Mouse (Mus musculus) forebrain, embryonic 14.5 days (tissue): ENCODE data around the gene Slc7a5. TPM values are rescaled to one million over a fixed set of nuclear protein-coding genes. Genes with fewer than 3 reads are reported as not detected.

ENCODE experiments used
- ATAC-seq: fragments of 200-750 bp; cut with Nextera tagmentation; 2 replicates; pipeline ENCODE4 v1.8.0; 2017; ENCODE audit warnings: mild to moderate bottlenecking, moderate library complexity
- DNase-seq: peaks from one replicate; pipeline ENCODE4 v3.0.0-alpha.2; 2015; ENCODE audit warnings: low spot score
- H3K27ac ChIP-seq: fragments of 300-500 bp; sonication (generic); 2 replicates; pipeline ENCODE4 v1.5.1; 2014; ENCODE audit warnings: low read depth, mild to moderate bottlenecking, control low read depth, low read length, moderate library complexity
- H3K27me3 ChIP-seq: fragments of 300-500 bp; sonication (generic); replicated peaks from 2 replicates; pipeline ENCODE4 v1.6.1; 2014; ENCODE audit warnings: low read length, control low read depth, mixed read lengths; ENCODE audit not compliant: control insufficient read depth, insufficient read depth
- H3K36me3 ChIP-seq: fragments of 300-500 bp; sonication (generic); 2 replicates; pipeline ENCODE4 v1.6.1; 2014; ENCODE audit warnings: low read length, control low read depth; ENCODE audit not compliant: control insufficient read depth, insufficient read depth
- H3K4me1 ChIP-seq: fragments of 300-500 bp; sonication (generic); 2 replicates; pipeline ENCODE4 v1.6.1; 2014; ENCODE audit warnings: antibody characterized with exemption, low read length, control low read depth; ENCODE audit not compliant: control insufficient read depth, insufficient read depth
- H3K4me2 ChIP-seq: fragments of 300-500 bp; sonication (generic); 2 replicates; pipeline ENCODE4 v1.6.1; 2014; ENCODE audit warnings: mild to moderate bottlenecking, control low read depth, low read length
- H3K4me3 ChIP-seq: fragments of 300-500 bp; sonication (generic); 2 replicates; pipeline ENCODE4 v1.5.1; 2014; ENCODE audit warnings: low read depth, low read length, control low read depth
- H3K9ac ChIP-seq: fragments of 300-500 bp; sonication (generic); 2 replicates; pipeline ENCODE4 v1.6.1; 2014; ENCODE audit warnings: mild to moderate bottlenecking, low read length, control low read depth, moderate library complexity
- H3K9me3 ChIP-seq: fragments of 300-500 bp; sonication (generic); replicated peaks from 2 replicates; pipeline ENCODE4 v1.6.1; 2016; ENCODE audit warnings: low read length, control low read depth, mixed read lengths; ENCODE audit not compliant: control insufficient read depth
- WGBS: fragments of 180-500 bp; shearing (Covaris S2); extraction: QIAGEN DNeasy Blood & Tissue Kit; methylation state at CpG from one replicate; pipeline ENCODE4 v1.1.7; 2014; 5-methylcytosine and 5-hydroxymethylcytosine counted together
- polyA plus RNA-seq: library from polyadenylated mRNA; unstranded; fragments of >200 nt; fragmentation: Nextera tagmentation; extraction: Ambion mirVana; gene quantifications from 2 replicates; pipeline ENCODE4 v1.2.1, GENCODE M21; 2014

Slc7a5 gene
- polyA plus RNA-seq, 1 experiment from 2014 or later = 37.9 TPM

DNA sequence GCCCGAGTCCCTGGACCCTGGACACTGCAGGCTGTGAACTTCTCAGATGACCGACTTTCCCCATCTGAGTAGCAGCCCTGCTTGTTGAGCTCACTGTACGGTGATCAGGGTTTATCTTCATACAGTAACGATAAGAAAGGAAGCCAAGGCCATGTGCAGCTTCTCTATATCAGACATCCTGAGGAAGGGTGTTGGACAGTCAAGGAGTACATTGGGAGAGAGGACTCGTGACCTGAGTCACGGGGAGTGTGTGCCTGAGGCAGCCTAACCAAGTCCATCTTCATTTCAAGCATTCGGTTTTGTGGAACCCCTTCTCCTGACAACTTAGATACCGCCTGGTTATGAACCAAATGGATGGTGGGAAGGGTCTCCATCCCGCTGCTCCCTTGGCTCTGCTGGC is 32.0 kb downstream of the Slc7a5 start:
- Histone ChIP-seq H3K9me3 (no peaks in the 10 kb centered on the region), H3K36me3 (no peaks in the 10 kb centered on the region), H3K27ac (no peak overlapping the region), H3K4me3 (no peak overlapping the region), H3K4me2 (no peak overlapping the region), H3K27me3 (no peaks in the 10 kb centered on the region), H3K9ac (no peak overlapping the region), H3K4me1 (no peaks in the 10 kb centered on the region; the same call in 1 of the 2 replicates)
- WGBS = 90% methylated on average over 9 of the region's 9 CpGs
- DNase-seq (no peak), ATAC-seq (no peak)

- ATAC-seq (no peak), DNase-seq (no peak)
- WGBS = 88% methylated on average over 3 of the region's 3 CpGs
- Histone ChIP-seq H3K4me3 (no peak overlapping the region), H3K36me3 (no peaks in the 10 kb centered on the region), H3K4me1 (no peaks in the 10 kb centered on the region; the same call in 1 of the 2 replicates), H3K27ac (no peak overlapping the region), H3K9ac (no peak overlapping the region), H3K9me3 (no peaks in the 10 kb centered on the region), H3K4me2 (no peak overlapping the region), H3K27me3 (no peaks in the 10 kb centered on the region)
Observed at GRCm38 (mm10) chr8:121875045-121875444, 32.4 kb downstream of the Slc7a5 start.

GRCm38 (mm10) chr8:121874031-121874430 is 33.5 kb downstream of the Slc7a5 start:
- Histone ChIP-seq H3K4me3 (no peak overlapping the region), H3K36me3 (no peaks in the 10 kb centered on the region), H3K4me1 (no peaks in the 10 kb centered on the region; the same call in 1 of the 2 replicates), H3K27ac (no peak overlapping the region), H3K9ac (no peak overlapping the region), H3K27me3 (no peaks in the 10 kb centered on the region), H3K9me3 (no peaks in the 10 kb centered on the region), H3K4me2 (no peak overlapping the region)
- WGBS = 75% methylated on average over 9 of the region's 9 CpGs
- no peak for ATAC-seq
- DNase-seq = no peak

- H3K9ac ChIP-seq = no peak overlapping the region
- no peaks in the 10 kb centered on the region for H3K27me3 ChIP-seq
- DNase-seq (no peak), ATAC-seq (no peak)
- H3K4me1 ChIP-seq = no peaks in the 10 kb centered on the region; the same call in 1 of the 2 replicates
- no peak overlapping the region for H3K4me2 ChIP-seq
- H3K27ac ChIP-seq = no peak overlapping the region
- no peak overlapping the region for H3K4me3 ChIP-seq
- no peaks in the 10 kb centered on the region for H3K9me3 ChIP-seq
- 23% methylated on average over 10 of the region's 10 CpGs for WGBS
- H3K36me3 ChIP-seq = no peaks in the 10 kb centered on the region
Observed at GRCm38 (mm10) chr8:121871833-121872440, 35.6 kb downstream of the Slc7a5 start.

DNA sequence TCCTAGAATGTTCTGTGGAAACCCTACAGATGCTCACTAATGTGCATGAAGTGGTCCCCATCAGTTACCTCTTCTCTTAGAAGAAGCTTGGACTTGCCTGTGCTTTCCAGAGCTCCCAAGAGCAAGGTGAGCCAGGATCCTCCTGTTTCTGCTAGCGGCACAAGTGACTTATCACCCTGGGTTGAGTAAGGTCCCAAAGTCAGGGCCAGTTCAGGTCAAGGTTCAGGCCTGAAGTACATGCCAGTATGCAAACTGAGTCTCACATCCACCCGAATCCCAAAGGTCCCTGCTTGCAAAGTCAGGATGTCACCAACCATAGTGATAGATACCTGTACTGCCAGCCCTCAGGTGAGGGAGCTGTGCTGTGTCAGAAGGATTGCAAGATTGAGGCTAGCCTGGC is 37.3 kb downstream of the Slc7a5 start:
- Histone ChIP-seq H3K27me3 (no peaks in the 10 kb centered on the region), H3K4me3 (no peak overlapping the region), H3K4me1 (no peaks in the 10 kb centered on the region; the same call in 1 of the 2 replicates), H3K27ac (no peak overlapping the region), H3K36me3 (no peaks in the 10 kb centered on the region), H3K9ac (no peak overlapping the region), H3K4me2 (no peak overlapping the region), H3K9me3 (no peaks in the 10 kb centered on the region)
- ATAC-seq (no peak), DNase-seq (no peak)
- 96% methylated on average over 2 of the region's 2 CpGs for WGBS

DNA sequence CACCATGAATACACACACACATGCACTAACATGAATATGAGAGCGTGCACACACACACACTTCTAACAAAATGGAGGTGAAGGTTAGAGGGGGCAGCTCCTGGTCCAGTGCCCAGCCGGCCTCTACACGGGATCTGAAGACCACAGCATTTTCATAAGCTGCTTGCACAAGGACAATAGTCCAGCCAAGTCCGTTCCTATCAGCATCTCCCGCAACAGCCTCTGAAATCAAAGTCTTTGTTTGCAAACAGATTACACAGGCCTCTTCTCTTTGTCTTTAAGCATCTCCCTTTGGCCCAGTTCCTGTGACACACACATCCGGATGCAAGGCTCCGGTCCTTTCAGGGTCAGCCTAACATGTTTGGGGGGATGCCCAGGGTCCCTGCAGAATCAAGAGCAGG is 38.6 kb downstream of the Slc7a5 start:
- Histone ChIP-seq H3K4me2 (no peak overlapping the region), H3K9ac (no peak overlapping the region), H3K4me1 (no peaks in the 10 kb centered on the region; the same call in 1 of the 2 replicates), H3K27ac (no peak overlapping the region), H3K27me3 (no peaks in the 10 kb centered on the region), H3K4me3 (no peak overlapping the region), H3K9me3 (no peaks in the 10 kb centered on the region), H3K36me3 (no peaks in the 10 kb centered on the region)
- 85% methylated on average over 7 of the region's 7 CpGs for WGBS
- no peak for ATAC-seq
- no peak for DNase-seq

- Histone ChIP-seq H3K27ac (no peak overlapping the region), H3K36me3 (no peaks in the 10 kb centered on the region), H3K9ac (no peak overlapping the region), H3K9me3 (no peaks in the 10 kb centered on the region), H3K4me3 (no peak overlapping the region), H3K4me1 (no peaks in the 10 kb centered on the region; the same call in 1 of the 2 replicates), H3K4me2 (no peak overlapping the region), H3K27me3 (no peaks in the 10 kb centered on the region)
- ATAC-seq (no peak), DNase-seq (no peak)
- WGBS = 94% methylated on average over 5 of the region's 5 CpGs
Observed at GRCm38 (mm10) chr8:121868196-121868595, 39.3 kb downstream of the Slc7a5 start.

DNA sequence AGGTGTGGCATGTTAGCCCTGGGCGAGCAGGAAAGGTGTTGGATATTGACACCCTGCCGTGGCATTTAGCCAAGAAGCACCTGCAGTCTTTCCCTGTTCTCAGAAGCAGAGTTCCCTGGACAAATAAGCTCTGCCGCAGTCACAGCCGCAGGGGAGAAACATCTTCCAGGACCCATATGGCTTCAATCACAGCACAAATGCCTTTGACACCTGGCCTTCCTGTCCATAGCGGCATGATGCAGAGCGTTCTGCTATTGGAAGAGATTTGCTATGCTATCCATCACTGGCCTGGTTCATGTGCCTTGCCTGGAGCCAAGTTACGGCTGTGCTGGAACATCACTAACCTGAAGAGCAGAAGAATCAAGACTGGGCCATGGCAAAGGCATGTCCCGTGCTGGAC is 42.1 kb downstream of the Slc7a5 start:
- Histone ChIP-seq H3K27me3 (no peaks in the 10 kb centered on the region), H3K9ac (no peak overlapping the region), H3K4me1 (no peaks in the 10 kb centered on the region), H3K27ac (no peak overlapping the region), H3K9me3 (no peaks in the 10 kb centered on the region), H3K4me2 (no peak overlapping the region), H3K4me3 (no peak overlapping the region), H3K36me3 (no peaks in the 10 kb centered on the region)
- no peak for DNase-seq
- ATAC-seq = no peak
- WGBS = 81% methylated on average over 8 of the region's 8 CpGs

DNA sequence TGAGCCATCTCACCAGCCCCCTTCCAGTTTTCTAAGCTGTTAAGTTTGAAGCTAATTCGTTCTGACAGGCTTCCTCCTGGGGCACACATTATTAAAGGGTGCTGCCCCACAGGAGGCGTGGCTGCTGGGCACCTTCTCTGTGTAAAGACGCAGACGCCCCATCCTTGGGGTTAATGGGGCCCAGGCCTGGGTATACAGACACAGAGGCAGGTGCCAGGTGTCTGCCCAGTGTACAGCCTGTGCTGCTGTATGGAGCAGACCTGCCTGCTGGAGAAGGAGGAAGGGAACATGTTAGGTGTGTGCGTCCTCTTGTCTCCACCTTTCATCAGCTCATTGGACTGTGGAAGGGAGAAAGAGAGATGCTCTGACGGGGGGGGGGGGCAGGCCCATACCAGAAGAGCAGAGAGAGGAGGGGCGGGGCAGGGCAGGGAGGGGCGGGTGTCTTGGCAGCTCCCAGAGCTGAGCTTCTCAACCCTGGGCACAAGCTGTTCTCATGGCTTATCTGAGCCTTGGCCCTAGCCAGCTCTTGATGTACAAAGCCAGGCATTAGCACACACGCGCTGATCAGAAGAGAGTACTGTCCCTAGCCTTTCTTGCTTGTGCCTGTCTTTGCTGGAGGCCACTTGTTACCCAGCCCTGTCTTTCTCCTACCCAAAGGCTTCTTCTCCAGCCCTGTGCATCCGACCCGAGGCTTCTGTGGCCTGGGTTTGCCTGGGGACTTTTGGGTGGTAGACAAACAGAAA is 45.5 kb downstream of the Slc7a5 start:
- no peak overlapping the region for H3K4me2 ChIP-seq
- no peaks in the 10 kb centered on the region for H3K27me3 ChIP-seq
- WGBS = 72% methylated on average over 10 of the region's 12 CpGs
- H3K9ac ChIP-seq = no peak overlapping the region
- DNase-seq = no peak
- no peaks in the 10 kb centered on the region for H3K36me3 ChIP-seq
- ATAC-seq = no peak
- no peak overlapping the region for H3K27ac ChIP-seq
- no peak overlapping the region for H3K4me3 ChIP-seq
- H3K9me3 ChIP-seq = no peaks in the 10 kb centered on the region
- H3K4me1 ChIP-seq = no peaks in the 10 kb centered on the region
